Mouse (Mus musculus) ES-Bruce4 (cell line): ENCODE results near the gene Ttc28. TPM values are rescaled to one million over a fixed set of nuclear protein-coding genes. Genes with fewer than 3 reads are reported as not detected.
"Not testable (repeated sequence)": the region's sequence is repeated elsewhere in the genome, so short reads cannot be mapped to it uniquely, and the experiment has no call there.

Source experiments
- H3K27ac ChIP-seq: 2 replicates; pipeline ENCODE4 v1.5.1; 2012; ENCODE audit warnings: low read length, inconsistent platforms; ENCODE audit not compliant: insufficient read depth
- H3K27me3 ChIP-seq: 2 replicates; pipeline ENCODE4 v1.6.1; 2012; ENCODE audit warnings: mild to moderate bottlenecking, low read length, inconsistent platforms; ENCODE audit not compliant: control insufficient read depth, poor library complexity, insufficient read depth, severe bottlenecking
- H3K36me3 ChIP-seq: 2 replicates; pipeline ENCODE4 v1.6.1; 2012; ENCODE audit warnings: inconsistent platforms, mild to moderate bottlenecking, low read length, moderate library complexity; ENCODE audit not compliant: control insufficient read depth, poor library complexity, insufficient read depth, severe bottlenecking
- H3K4me1 ChIP-seq: one replicate; pipeline ENCODE4 v1.8.1; 2011; ENCODE audit warnings: low read length; ENCODE audit not compliant: control insufficient read depth, insufficient read depth
- H3K4me3 ChIP-seq: 2 replicates; pipeline ENCODE4 v1.5.1; 2011; ENCODE audit warnings: low read depth, mild to moderate bottlenecking, low read length
- H3K9ac ChIP-seq: 2 replicates; pipeline ENCODE4 v1.6.1; 2012; ENCODE audit warnings: low read depth, mild to moderate bottlenecking, inconsistent platforms; ENCODE audit not compliant: poor library complexity, severe bottlenecking
- H3K9me3 ChIP-seq: replicated peaks from 2 replicates; pipeline ENCODE4 v1.6.1; 2012; ENCODE audit warnings: mild to moderate bottlenecking, low read length, inconsistent platforms; ENCODE audit not compliant: control insufficient read depth, poor library complexity, insufficient read depth, severe bottlenecking
- CTCF ChIP-seq: IDR thresholded peaks from one replicate; pipeline ENCODE4 v1.8.1; 2011; ENCODE audit warnings: low read depth, low read length
- EP300 ChIP-seq: IDR thresholded peaks from 2 replicates; pipeline ENCODE4 v1.6.1; 2011; ENCODE audit warnings: low read depth, low read length; ENCODE audit not compliant: insufficient read depth
- POLR2A ChIP-seq: IDR thresholded peaks from one replicate; pipeline ENCODE4 v1.8.1; 2011; ENCODE audit warnings: low read length; ENCODE audit not compliant: insufficient read depth
- polyA plus RNA-seq: library from polyadenylated mRNA; stranded (reverse); fragments of >200 nt; gene quantifications from 2 replicates; pipeline ENCODE4 v1.2.4, GENCODE M21; 2011; ENCODE audit warnings: low read depth; ENCODE audit not compliant: missing spikeins, insufficient read depth, insufficient read length

Ttc28 gene
- polyA plus RNA-seq, 1 experiment, result 2.5 TPM

DNA sequence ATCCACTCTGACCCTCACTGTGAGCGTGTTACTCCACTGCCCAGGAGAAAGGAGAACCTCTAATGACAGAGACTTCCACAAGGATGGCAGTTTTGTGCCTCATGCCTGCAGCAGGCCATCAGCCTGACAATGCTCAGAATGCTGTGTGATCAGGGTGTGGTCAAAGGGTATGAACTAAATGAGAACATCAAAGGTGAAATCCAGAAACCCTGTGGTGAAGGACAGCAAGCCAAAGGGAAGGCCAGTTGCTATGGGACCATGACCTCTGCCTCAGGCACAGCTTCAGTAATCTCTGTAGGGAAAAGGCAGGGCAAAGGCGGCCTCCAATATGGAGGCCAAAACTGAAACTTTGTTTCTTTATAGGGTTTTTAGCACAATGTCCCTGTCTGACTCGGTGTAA lies 372.5 kb downstream of the Ttc28 start:
- Histone ChIP-seq H3K4me3 (no peak overlapping the region), H3K4me1 (no peaks in the 10 kb centered on the region)
- TF ChIP-seq EP300, result no peak
- no peak for TF ChIP-seq POLR2A
- TF ChIP-seq CTCF, result no peak

DNA sequence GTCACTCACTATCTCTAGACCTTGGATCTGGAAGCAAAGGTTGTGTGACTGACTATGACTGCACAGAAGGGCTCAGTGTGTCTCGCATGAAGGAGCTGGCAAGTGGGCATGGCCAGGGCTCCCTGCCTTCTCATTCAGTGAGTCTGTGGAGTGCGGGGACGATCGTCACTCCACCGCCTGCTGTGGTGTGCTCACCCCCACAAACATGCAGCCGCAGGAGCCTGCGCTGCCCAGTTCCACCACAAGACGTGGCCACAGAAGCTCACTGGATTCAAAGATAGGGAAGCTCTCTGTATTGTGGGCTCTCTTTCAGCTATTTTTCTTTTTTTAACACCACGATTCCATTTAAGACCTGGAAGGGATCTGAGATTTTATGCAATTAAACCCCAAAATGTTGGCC lies 374.8 kb downstream of the Ttc28 start:
- no peaks in the 10 kb centered on the region for H3K9me3 ChIP-seq
- H3K4me1 ChIP-seq, result no peaks in the 10 kb centered on the region
- no peaks in the 10 kb centered on the region for H3K27me3 ChIP-seq
- no peak overlapping the region for H3K9ac ChIP-seq
- no peaks in the 10 kb centered on the region for H3K36me3 ChIP-seq
- no peak overlapping the region for H3K27ac ChIP-seq
- no peak for TF ChIP-seq POLR2A
- H3K4me3 ChIP-seq, result no peak overlapping the region

More for the DNA sequence above, 372.5 kb downstream of the Ttc28 start:
- Histone ChIP-seq H3K36me3 (no peaks in the 10 kb centered on the region), H3K9ac (no peak overlapping the region), H3K9me3 (no peaks in the 10 kb centered on the region), H3K27ac (no peak overlapping the region), H3K27me3 (no peaks in the 10 kb centered on the region)

DNA sequence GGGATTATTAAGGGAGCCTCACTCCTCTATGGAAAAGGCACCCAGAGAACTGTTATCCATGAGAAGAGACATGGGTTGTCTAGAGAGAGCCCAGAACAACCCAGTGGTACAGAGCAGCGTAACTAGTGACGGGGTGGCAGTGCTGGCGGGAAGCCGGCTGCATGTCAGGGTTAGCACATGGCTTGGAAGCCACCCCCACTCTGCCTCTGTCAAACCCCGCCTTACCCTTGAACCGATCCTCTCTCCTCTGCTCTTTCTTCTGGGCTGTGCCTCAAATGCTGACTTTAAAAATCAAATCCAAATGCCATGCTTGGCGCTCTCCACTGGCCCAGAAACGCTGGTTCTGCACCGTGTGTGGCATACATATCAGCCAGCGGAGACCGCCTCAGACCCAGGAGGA lies 375.2 kb downstream of the Ttc28 start:
- Histone ChIP-seq H3K4me1 (no peaks in the 10 kb centered on the region), H3K9me3 (no peaks in the 10 kb centered on the region), H3K9ac (no peak overlapping the region), H3K27me3 (no peaks in the 10 kb centered on the region), H3K4me3 (no peak overlapping the region), H3K36me3 (no peaks in the 10 kb centered on the region), H3K27ac (no peak overlapping the region)
- TF ChIP-seq POLR2A (no peak), CTCF (no peak), EP300 (no peak)

DNA sequence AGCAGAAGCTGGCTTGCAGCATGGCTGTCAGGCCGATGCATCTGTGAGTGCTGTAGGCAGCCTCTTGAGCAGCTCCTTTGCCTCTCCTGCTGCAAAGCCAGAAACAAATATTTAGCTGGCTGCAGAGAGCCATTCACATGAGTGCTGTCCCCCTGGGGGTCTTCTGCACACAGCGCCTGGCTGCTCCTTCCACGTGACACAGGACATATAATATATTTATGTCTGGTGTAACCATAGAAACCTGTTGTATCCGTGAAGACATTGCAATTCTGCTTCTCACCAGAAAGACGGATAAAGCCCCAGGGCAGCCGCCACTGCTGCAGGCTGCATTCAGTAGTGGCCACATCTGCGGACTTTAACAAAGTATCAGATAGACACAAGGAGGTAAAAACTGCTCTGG lies 376.6 kb downstream of the Ttc28 start:
- Histone ChIP-seq H3K4me3 (no peak overlapping the region), H3K27ac (no peak overlapping the region), H3K9ac (no peak overlapping the region), H3K4me1 (no peaks in the 10 kb centered on the region), H3K36me3 (no peaks in the 10 kb centered on the region), H3K9me3 (no peaks in the 10 kb centered on the region), H3K27me3 (no peaks in the 10 kb centered on the region)
- TF ChIP-seq CTCF, result no peak
- no peak for TF ChIP-seq POLR2A
- no peak for TF ChIP-seq EP300

DNA sequence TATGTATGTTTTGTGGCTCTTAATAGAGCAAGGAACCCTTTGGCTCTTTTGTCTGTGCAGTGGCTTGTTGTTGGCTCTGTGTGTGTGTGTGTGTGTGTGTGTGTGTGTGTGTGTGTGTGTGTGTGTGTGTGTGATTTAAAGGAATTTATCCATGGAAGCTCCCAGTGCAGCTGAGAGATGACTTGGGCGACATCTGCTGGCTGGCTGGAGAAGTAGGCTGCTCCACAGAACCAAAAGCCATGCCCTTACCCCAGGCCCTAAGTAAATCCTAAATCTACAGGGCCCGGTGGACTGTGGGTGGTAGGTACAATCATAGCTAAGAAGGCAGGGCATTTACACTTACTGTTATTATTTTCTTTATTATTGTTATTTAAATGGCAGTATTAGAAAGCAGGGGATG lies 377.5 kb downstream of the Ttc28 start:
- H3K4me3 ChIP-seq, result no peak overlapping the region
- H3K27me3 ChIP-seq, result no peaks in the 10 kb centered on the region
- H3K4me1 ChIP-seq, result no peaks in the 10 kb centered on the region
- H3K9ac ChIP-seq, result no peak overlapping the region
- H3K9me3 ChIP-seq, result no peaks in the 10 kb centered on the region
- H3K36me3 ChIP-seq, result no peaks in the 10 kb centered on the region
- TF ChIP-seq CTCF (peak; percentile 74), POLR2A (no peak)
- no peak overlapping the region for H3K27ac ChIP-seq

DNA sequence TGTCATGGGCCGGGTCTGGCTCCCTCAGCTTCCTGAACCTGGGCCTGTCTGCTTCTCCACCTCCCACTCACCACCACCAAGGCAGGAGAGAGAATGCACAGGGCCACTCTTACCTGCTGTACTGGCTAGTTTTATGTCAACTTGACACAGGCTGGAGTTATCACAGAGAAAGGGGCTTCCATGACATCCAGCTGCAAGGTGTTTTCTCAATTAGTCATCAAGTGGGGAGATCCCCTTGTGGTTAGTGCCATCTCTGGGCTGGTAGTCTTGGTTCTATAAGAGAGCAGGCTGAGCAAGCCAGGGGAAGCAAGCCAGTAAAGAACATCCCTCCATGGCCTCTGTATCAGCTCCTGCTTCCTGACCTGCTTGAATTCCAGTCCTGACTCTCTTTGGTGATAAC lies 381.6 kb downstream of the Ttc28 start:
- H3K36me3 ChIP-seq, H3K27me3 ChIP-seq, H3K9ac ChIP-seq, H3K27ac ChIP-seq, H3K4me3 ChIP-seq, H3K4me1 ChIP-seq, H3K9me3 ChIP-seq: not testable (repeated sequence)
